Mouse (Mus musculus) gastrocnemius, adult 18-20 months (tissue): Measurements from ENCODE around the gene Arhgap32. TPM values are rescaled to one million over a fixed set of nuclear protein-coding genes. Genes with fewer than 3 reads are reported as not detected.
"Not testable (repeated sequence)": the region's sequence is repeated elsewhere in the genome, so short reads cannot be mapped to it uniquely, and the experiment has no call there.

Experiments
- DNase-seq: peaks from one replicate; pipeline ENCODE4 v3.0.0; 2021; ENCODE audit warnings: low spot score
- long read RNA-seq, 2 experiments: library from polyadenylated mRNA; stranded (forward); transcript quantifications; one replicate each; pipeline ENCODE4 v2.0.0; 2021
- total RNA-seq, 2 experiments: library from RNA; stranded (reverse); gene quantifications; 2 replicates each; pipeline ENCODE4 v1.2.3; 2021

Gene Arhgap32
- 1 to 10 TPM; 6.0 to 6.5 TPM for total RNA-seq
- long read RNA-seq, experiment 1, partial matches to known transcripts, result 0 of 1 reads
- long read RNA-seq, experiment 1, other reads (novel, unspliced or antisense), result 1 of 1 reads
- long read RNA-seq, experiment 2, result 0 reads

DNA sequence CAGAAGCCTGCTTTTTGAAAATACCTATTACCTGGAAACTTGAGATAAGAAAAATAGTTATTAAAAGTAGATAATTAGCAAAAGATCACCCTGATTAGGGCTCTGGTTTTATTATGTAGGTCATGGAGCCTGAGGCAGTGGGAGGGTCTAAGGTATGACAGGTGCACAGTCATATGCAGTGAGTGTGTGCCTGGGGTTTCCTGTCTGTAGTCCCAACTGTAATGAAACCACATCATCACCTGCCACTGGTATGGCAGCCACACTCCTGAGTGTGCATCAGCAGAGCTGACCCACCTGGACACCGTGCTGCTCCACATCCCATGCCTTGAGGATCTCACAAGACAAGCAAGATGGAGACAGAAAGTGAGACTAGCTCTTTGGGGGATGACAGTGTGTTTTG lies at the start of gene Arhgap32:
Gene Arhgap32, plus strand, starts transcription at position 351 of the 400 bp plus-strand sequence.
- DNase-seq, result no peak

DNA sequence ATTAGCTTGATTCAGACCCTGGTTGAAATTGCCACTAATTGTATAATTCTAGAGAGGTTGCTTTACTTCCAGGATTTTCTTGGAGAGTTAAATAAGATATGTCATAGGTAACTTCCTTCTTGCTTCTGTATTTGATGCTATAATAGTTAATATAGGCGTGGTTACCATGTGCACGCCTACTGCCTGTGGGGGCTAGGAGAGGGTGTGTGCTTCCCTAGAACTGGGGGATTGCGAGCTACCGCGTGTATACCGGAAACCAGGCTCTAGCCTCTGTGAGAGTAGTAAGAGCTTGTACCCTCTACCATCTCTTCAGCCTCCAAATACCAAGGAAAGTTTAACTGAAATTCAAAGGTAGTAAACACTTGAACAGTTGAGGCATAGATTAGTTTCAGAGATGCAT lies 43.2 kb upstream of the Arhgap32 start:
- DNase-seq, result no peak

DNA sequence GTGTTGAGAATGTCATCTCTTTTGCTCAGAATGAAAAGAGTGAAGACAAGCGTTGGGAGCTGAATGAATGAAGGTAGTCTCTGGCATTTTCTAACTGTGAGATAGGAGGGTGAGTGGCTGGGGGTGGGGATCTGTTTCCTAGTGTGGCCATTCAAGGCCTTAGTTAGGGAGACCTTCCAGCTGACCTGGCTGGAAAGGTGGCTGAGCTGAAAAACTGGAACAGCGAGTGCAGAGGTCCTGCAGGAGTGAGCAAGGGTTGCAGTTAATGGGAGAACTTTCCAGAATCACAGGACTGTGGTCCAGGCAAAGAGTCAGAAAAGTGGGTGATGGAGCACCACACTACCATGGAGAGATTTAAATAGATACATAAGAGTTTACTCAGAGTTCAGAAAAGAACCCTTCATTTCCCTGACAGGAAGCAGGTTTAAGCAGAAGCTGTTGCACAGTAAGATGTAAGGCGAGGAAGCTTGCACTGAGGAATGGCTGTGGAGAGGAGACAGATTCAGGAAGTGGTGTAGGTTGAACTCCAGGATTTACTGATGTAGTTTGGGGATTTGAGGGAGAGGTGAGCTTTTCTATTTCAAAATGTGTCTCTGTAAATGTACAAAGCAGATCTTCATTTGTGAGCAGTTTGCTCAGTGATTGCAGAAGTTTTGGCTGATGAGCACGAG lies 27.7 kb upstream of the Arhgap32 start:
- no peak for DNase-seq

DNA sequence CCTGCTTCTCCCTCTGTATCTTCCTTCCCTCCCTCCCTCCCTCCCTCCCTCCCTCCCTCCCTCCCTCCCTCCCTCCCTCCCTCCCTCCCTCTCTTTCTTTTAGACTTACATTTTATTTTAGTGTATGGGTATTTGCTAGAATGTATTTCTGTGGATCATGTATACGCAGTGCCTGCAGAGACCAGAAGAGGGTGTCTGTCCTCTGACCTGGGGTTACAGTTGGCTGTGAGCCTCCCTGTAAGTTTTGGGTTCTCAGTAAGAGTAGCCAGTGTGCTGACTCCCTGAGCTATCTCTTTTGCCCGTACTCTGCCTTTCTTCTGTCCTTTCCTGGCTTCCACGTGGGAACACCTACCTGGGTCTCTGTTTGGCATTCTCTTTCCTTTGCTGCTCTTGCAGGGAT lies 27.1 kb upstream of the Arhgap32 start:
- no peak for DNase-seq

DNA sequence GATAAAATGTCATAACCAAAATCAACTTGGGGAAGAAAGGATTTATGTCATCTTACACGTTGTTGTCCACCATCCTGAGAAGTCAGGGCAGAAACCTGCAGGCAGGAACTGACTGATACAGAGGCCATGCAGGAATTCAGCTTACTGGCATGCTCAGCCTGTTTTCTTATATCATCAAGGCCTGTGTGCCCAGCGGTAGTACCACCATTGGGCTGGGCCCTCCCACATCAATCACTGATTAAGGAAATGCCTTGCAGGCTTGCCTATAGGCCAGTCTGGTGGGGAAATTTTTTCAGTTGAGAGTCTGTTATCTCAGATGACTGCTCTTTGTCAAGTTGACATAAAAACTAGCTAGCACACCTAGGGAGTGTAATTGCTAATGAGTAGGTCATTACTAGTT lies 22.5 kb upstream of the Arhgap32 start:
- DNase-seq, result no peak

DNA sequence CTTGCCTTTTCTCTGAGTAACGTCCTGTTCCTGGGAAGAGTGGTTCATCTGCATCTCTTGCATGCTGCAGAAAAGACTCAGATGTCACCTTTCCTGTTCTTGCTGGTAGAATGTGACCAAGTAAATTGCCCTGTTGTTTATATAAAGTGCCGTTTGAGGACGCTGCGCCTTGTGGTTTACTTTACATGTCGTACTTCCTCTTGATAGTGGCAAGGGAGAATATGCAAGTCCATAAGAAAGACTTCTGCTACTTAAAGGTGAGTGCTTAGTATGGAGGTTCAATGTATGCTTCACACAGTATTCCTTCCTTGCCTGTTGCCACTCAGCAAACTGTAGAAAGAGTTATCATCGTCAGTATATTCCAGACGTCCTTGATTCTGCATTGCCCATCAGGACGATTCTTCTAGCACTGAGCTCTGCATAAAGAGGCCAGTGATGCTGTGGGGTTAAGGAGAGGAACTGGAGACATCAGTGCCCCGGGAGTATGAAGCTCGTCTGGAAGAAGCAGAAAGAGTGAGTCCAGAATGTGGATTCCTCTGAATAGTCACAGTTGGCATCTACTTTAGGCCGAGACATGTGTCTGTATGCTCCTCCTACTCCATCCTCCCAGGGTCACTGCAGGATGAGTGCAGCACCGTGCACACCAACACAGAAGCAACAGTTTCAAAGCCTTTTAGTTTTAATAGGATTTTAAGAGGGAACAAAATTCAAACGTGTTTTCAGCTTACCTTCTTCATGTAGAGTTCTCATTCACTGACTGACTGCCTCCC lies 21.4 kb upstream of the Arhgap32 start:
- no peak for DNase-seq

DNA sequence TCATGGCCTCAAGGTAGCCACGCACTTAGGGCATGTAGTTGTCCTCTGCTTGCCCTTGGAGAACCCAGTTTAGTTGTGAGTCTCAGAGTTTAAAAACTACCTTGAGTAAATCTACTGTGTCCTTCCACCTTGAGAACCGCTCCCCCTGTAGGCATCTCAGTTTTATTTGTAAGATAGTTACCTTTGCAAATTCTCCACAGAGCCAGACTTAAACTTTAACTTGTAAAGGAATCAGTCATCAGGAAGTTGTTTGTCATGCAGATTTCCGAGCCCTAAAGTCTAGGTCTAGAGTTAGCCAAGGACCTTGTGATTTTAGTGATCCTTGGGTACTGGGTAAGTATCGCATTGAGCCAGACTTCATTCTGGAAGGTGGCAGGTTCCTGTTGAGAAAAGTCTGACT lies 20.4 kb upstream of the Arhgap32 start:
- DNase-seq, result no peak

DNA sequence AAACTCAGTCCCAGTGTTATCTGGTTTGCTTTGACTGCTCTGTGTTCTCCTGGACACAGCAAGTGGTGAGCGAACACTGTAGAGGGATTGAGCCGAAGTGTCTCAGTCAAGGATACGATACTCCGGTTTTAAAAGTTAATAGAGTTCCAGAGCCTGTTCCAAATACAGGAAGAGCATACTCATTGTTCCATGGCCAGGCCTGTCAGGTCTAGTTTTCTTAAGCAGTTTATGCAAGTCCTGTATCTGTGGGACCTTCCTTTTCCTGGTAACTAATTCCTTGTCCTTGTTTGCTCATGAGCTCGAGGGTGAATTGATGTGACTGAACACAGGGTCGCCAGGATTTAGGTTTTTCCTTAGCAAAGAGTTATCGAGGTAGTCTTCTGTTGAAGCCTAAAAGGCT lies 19.4 kb upstream of the Arhgap32 start:
- DNase-seq, result no peak

DNA sequence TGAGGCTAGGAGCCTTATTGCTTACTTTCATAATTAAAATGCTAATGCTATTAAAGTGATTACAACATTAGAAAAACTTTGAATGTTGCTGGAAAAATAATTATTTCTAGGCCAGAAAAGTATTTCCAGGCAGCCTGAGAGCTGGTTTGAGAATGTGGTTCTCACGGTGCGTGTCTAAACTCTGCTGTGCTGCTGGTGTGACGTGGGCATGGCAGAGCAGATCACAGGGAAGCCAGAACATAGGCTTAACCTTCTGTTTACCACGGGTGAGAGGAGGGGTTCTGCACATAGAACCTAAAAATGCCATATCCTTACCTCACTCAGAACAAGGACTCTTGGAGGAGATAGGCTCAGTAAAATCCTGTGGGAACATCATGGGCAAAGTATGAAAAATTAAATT lies 18.8 kb upstream of the Arhgap32 start:
- DNase-seq, result no peak

DNA sequence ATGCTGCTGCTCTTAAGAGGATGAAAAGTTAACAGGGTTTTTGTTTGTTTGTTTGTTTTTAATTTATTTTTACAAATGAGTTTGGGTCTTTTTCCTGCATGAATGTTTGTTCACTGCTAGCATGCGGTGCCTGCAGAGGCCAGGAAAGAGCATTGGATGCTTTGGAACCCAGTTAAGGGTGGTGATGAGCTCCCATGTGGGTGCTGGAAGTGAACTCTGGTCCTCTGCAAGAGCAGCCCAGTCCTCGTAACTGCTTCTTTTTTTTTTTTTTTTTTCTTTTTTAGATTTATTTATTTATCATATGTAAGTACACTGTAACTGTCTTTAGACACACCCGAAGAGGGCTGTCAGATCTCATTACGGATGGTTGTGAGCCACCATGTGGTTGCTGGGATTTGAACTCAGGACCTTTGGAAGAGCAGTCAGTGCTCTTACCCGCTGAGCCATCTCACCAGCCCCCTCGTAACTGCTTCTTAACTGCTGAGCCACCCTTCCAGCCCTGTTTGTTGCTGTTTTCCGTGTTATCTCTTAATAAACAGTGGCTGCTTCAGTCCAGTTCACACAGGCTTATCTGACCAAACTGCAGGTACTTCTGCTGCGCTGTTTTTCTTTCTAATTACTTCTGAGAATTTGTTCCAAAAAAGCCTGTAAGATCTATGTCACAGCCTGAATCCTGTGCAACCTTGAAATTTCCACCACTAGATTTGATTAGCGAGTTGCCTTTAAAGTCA lies 17.3 kb upstream of the Arhgap32 start:
- DNase-seq, result no peak

DNA sequence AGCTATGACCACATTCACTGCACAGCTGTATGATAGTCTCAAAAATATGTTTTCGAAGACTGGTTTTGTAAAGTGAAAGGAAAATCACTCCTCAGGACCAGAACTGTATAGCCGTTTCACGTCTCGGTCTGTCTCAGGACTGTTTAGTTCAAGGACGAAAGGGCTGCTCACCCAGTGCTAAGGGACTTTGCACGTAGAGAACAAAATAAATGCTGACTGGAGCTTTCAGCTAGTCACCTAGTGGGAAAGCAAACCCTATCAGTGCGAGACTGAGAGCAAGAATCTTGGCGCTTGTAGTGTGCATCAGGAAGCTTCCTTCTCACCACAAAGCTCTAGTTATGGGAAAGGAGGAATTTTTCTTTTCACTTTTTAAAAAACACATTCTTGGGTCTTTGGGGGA lies 15.4 kb upstream of the Arhgap32 start:
- DNase-seq, result no peak

DNA sequence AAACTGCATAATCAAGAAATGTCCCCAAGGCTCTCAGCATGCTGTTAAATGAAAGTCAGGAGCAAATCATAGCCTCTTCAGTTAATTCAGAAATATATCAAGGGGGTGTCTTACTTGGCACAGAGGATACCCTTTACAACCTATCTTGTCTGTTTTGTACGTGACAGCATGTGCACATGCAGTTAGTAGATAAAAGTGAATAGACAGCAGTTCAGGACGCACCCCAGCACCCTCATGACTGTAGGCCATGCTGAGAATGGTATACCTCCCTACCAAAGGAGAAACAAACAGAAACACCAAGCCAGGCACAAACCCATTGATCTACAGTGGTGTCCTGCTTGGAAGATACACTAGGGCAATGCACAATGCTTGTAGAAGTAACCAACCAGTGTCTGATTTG lies 14.4 kb upstream of the Arhgap32 start:
- DNase-seq, result no peak

DNA sequence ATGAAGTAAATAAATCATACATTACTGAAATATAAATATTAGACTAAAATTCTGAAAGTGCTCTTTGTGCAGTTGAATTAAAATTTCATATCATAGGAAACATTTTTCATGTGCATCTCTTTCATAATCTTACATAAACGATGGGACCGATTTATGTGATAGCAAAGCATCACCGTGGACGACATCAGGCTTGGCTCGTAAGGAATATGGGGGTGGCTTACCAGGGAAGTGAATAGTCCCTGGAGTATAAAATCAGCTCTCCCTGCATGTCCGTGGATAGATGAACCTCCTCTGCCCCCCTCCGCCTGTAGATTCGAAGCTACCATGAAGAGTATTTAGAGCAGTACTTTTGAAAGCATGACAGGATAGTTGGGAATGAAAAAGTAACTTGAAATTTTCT lies 11.3 kb upstream of the Arhgap32 start:
- no peak for DNase-seq

DNA sequence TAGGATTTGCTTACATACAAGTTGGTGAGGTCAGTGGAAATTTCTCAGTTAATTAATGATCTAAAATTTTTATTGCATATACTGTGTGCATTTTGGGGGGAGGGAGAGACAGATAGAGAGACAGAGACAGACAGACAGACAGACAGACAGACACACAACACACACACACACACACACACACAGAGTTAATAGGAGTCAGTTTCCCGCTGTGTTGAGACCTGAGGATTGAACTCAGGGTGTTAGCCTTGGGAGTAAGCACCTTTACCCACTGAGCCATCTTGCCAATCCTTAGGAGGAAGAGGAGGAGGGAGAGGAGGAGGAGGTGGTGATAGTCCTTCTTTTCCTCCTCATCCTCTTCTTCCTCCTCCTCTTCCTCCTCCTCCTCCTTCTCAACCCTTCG lies 5.6 kb upstream of the Arhgap32 start:
- DNase-seq, result no peak

DNA sequence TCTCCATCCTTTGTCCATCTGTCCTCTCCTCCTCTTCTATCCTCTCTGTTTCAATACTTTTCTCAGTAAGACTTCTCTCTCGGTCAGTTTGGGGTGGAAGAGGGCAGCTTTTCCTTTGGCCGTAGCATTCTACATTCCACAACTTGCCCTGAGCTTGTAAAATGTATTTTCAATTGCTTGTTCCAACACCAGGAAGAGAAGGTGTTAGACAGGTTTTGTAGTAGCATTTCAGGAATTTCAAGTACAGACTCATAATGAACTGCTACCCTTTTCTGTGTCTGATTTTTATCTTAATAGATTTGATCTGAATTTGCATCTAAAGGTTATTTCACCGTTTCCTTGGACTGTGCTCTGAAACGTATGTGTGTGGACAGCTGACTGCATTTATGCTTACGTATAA lies 336 bp downstream of the Arhgap32 start:
- DNase-seq, result no peak

DNA sequence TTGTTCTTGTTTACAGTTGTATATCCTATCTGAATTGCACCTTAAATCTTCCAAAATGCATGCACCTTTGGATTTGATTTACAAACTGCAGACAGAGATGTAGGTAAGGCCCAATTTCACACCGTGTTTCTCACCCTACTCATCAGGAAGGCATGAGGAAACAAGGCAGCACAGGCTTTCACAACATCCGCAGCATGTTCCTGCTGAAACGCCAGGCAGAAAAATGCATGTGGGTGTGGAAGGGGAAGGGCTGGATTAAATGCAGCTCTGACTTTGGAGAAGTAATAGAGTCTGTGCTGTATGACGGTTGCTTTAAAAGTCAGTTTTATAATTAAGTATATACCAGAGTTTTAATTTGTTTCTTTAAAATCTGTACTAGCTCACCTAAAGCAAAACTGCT lies 1.9 kb downstream of the Arhgap32 start:
- DNase-seq, result peak; percentile 8

DNA sequence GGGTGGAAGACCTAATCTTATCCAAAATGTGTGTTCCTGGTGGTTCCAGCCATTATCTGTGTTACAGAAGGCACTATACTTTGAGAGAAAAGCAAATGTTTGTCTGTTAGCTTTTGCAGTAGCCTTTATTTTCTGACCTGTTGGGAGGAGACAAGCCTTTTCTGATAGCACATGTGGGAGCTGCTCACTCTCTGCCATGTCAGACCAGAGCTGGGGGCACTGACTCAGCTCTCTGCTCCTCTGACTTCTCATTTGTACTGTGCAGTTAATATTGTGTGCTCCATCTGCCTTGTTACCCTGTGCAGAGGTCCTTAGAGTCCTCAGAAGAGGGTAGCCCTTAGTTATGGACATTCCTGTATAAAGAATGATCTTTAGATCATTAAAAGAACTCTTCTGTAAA lies 2.5 kb downstream of the Arhgap32 start:
- DNase-seq, result no peak

DNA sequence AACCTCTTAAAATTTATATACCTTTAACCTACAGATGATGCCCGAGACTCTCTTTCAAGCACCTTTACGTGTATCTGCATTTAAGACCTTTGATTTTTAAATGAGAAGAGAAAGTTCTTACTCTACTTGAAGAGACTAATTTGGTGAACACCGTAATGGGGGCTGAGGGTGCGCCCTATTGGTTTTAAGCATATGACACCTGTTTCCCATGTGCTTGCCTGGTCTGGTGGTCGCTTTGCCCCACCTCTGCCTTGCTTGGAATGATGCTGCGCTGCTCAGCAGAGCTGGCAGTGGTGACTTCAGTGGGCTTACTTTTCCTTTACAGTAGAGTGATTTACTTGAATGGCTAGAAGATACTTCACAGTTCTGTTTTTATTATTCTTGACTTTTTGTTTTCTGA lies 3.6 kb downstream of the Arhgap32 start:
- DNase-seq, result no peak

DNA sequence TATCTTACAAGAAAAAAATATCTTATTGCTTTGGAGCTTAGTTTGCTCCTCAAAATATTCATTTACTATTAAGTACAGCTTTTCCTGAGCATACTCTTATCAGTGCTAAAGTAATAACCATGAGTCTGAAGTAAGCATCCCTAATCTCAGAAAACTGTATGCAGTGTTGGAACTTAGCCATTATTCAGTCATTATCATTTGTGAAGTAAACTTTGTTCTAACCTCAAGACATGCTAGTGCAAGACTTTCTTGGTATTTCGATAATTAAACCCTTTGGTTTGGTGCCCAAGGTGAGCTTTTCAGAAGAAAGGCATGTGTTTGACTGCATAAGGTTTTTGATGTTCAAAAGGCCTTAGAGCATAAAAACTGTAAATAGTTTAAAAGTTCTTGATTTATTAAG lies 4.2 kb downstream of the Arhgap32 start:
- DNase-seq, result no peak

DNA sequence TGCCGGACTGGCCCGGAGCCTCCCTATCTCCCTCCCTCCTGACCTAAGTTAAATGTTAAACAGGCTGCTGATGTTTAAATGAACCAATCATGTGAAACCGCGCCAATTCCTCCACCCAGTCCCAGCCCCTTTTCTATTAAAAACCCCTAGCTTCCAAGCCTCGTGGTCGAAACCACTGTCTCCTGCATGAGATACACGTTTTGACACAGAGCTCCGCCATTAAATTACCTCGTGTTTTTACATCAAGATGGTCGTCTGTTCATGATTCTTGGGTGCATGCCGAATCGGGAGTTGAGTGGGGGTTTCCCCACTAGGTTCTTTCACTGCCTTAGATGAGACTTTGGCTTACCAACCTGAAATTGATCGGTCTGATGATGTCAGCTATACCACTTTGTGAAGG lies 5.3 kb downstream of the Arhgap32 start:
- DNase-seq, result not testable (repeated sequence)

DNA sequence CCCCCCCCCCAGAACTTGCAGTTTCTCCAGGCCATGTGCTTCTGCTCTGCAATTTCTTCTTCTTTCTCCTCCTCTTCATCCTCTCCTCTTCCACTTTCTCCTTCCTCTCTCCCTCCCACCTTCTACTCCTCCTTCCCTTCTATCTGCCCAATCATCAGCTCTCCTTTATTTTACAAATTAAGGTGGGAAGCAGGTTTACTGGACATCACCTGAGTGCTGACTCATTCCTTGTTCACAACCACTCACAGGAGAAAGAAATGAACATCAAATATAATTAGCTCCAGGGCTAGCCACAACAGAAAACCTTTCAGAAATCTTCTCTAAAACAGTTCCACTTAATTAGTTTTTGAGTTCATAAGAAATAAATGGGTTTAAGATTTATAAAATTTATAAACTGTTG lies 20.3 kb downstream of the Arhgap32 start:
- DNase-seq, result no peak

DNA sequence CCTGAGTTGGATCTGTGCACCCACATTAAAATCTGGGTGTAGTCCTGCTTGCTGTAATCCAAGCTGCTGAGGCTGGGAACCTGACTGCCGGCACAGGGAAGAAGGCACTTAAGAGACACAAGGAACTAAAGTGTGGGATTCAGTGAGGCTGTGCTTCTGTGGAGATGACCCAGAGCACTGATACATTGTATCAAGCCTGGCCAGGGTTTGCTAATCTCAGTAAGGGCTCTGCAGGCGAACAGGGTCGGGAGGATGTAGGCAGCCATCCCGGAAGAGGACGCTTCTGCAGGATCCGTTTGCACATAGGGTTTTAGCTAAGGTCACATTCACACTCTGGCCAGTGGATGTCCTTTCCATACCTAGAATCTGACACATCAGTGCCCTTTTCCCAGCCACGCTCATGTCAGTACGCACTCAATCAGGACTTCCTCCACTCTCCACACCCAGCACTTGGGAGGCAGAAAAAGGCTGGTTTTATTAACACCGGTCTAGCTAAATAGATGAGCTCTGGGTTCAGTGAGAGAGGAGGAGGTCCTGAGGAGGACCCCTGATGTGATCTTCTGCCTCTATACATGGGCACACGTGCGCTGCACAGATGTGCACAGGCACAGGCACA lies 20.9 kb downstream of the Arhgap32 start:
- DNase-seq, result no peak
